Mouse (Mus musculus) thymus, adult 2 months (tissue): ENCODE measurements around the gene Olfr1346. TPM values are rescaled to one million over a fixed set of nuclear protein-coding genes. Genes with fewer than 3 reads are reported as not detected.
"Not testable (repeated sequence)": the region's sequence is repeated elsewhere in the genome, so short reads cannot be mapped to it uniquely, and the experiment has no call there.

Source experiments
- DNase-seq: peaks from one replicate; pipeline ENCODE4 v3.0.0; 2021
- H3K27ac ChIP-seq: fragments of 200-500 bp; 2 replicates; pipeline ENCODE4 v1.5.1; 2012; ENCODE audit warnings: low read length, control low read depth; ENCODE audit not compliant: control insufficient read depth, insufficient read depth
- H3K27me3 ChIP-seq: fragments of 200-500 bp; 2 replicates; pipeline ENCODE4 v1.6.1; 2012; ENCODE audit warnings: mild to moderate bottlenecking, low read length, moderate library complexity, mixed read lengths; ENCODE audit not compliant: control insufficient read depth, insufficient read depth
- H3K36me3 ChIP-seq: fragments of 200-500 bp; 2 replicates; pipeline ENCODE4 v1.6.1; 2012; ENCODE audit warnings: mild to moderate bottlenecking, low read length, moderate library complexity; ENCODE audit not compliant: control insufficient read depth, insufficient read depth
- H3K4me1 ChIP-seq: fragments of 200-500 bp; replicated peaks from 2 replicates; pipeline ENCODE4 v1.6.1; 2012; ENCODE audit warnings: low read length; ENCODE audit not compliant: control insufficient read depth, insufficient read depth
- H3K4me3 ChIP-seq: fragments of 200-500 bp; 2 replicates; pipeline ENCODE4 v1.5.1; 2012; ENCODE audit warnings: mild to moderate bottlenecking, low read length, control low read depth, moderate library complexity; ENCODE audit not compliant: control insufficient read depth, insufficient read depth
- CTCF ChIP-seq: fragments of 200-500 bp; IDR thresholded peaks from 2 replicates; pipeline ENCODE4 v1.5.1; 2012; ENCODE audit warnings: mild to moderate bottlenecking, control low read depth, low read length, moderate library complexity, borderline replicate concordance; ENCODE audit not compliant: control insufficient read depth, poor library complexity, insufficient read depth; ENCODE audit errors: extremely low read depth
- POLR2A ChIP-seq: fragments of 200-500 bp; IDR thresholded peaks from 2 replicates; pipeline ENCODE4 v1.6.1; 2012; ENCODE audit warnings: mild to moderate bottlenecking, low read length, control low read depth, moderate library complexity; ENCODE audit not compliant: control insufficient read depth, poor library complexity, insufficient read depth; ENCODE audit errors: extremely low read depth
- WGBS: fragments of 180-500 bp; shearing (Covaris S2); methylation state at CpG from one replicate; pipeline ENCODE4 v1.1.7; 2018; 5-methylcytosine and 5-hydroxymethylcytosine counted together
- polyA plus RNA-seq: library from polyadenylated mRNA; depleted of rRNA; stranded (reverse); fragments of >200 nt; gene quantifications from 2 replicates; pipeline ENCODE4 v1.2.3, GENCODE M21; 2012

The Olfr1346 gene
- polyA plus RNA-seq, 1 experiment, result not detected

- Histone ChIP-seq H3K36me3 (no peaks in the 10 kb centered on the region), H3K4me1 (no peaks in the 10 kb centered on the region), H3K4me3 (no peak within 1 kb of the TSS), H3K27ac (no peak within 1 kb of the TSS), H3K27me3 (no peaks in the 10 kb centered on the region)
- TF ChIP-seq POLR2A (no peak), CTCF (no peak)
- no peak for DNase-seq
Measured at GRCm38 (mm10) chr7:6455868-6456267, 11.0 kb upstream of the Olfr1346 start, which contains the start of gene Olfr1336. Gene Olfr1336, plus strand, starts transcription at chr7:6456168.

DNA sequence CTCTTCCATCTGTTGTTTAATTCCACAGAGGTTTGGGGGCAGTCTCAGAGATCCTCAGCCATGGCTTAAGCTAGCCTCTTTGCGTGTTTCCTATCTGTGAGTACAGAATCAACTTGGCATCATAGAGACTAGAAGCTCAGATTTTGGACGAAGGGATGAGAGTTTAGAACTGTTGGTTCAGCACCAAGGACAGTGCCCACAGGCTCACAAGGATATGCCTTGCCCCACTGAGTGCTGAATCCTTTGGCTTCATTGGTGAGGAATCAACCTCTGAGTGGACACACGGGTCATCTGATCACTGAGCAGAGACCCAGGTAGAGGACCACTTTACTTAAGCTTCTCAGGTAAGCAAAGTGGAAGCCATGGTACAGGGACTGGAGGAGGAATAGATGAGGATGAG is 10.5 kb upstream of the Olfr1346 start:
- H3K27ac ChIP-seq, result no peak overlapping the region
- H3K4me1 ChIP-seq, result no peaks in the 10 kb centered on the region
- no peak overlapping the region for H3K4me3 ChIP-seq
- H3K27me3 ChIP-seq, result no peaks in the 10 kb centered on the region
- no peak for DNase-seq
- WGBS, result 47% methylated on average over 3 of the region's 3 CpGs
- no peaks in the 10 kb centered on the region for H3K36me3 ChIP-seq
- TF ChIP-seq POLR2A (no peak), CTCF (no peak)

- not testable (repeated sequence) for H3K36me3 ChIP-seq, DNase-seq, H3K4me3 ChIP-seq, H3K27ac ChIP-seq, H3K27me3 ChIP-seq, H3K4me1 ChIP-seq
- 86% methylated on average over 2 of the region's 2 CpGs for WGBS
Measured at GRCm38 (mm10) chr7:6477633-6478032, 10.7 kb downstream of the Olfr1346 start.

GRCm38 (mm10) chr7:6486841-6487240 is 19.9 kb downstream of the Olfr1346 start, which contains the start of gene Olfr5:
Gene Olfr5, minus strand, starts transcription at chr7:6486941.
- no peaks in the 10 kb centered on the region for H3K27me3 ChIP-seq
- 18% methylated on average over 2 of the region's 2 CpGs for WGBS

DNA sequence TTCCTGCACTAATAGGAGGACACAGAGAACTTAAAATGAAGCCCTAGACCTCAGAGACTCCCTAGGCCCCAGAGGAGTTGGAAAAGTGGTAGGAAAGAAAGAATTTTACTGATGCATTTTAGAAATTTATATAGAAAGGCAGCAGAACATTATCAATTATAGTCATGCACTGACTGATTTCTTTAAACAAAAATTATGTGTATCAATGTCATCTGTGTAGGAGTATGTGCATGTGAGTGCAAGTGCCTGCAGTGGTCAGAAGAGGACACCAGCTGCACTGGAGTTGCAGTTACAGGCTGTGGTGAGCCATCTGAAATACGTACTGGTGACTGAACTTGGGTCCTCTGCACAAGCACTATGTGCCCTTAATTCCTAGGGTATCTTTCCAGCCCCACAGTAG is 32.8 kb downstream of the Olfr1346 start, which contains the start of gene Olfr1347:
TSS of gene Olfr1347 (minus strand) at position 101 of the 400 bp plus-strand sequence.
- no peaks in the 10 kb centered on the region for H3K36me3 ChIP-seq
- TF ChIP-seq CTCF (no peak), POLR2A (no peak)
- H3K27me3 ChIP-seq, result no peaks in the 10 kb centered on the region
- H3K4me1 ChIP-seq, result no peaks in the 10 kb centered on the region
- no peak within 1 kb of the TSS for H3K4me3 ChIP-seq
- no peak within 1 kb of the TSS for H3K27ac ChIP-seq
- 68% methylated on average over 1 of the region's 1 CpGs for WGBS
- DNase-seq, result no peak

More at GRCm38 (mm10) chr7:6486841-6487240, 19.9 kb downstream of the Olfr1346 start, which contains the start of gene Olfr5:
- Histone ChIP-seq H3K36me3 (no peaks in the 10 kb centered on the region), H3K4me1 (no peaks in the 10 kb centered on the region), H3K4me3 (no peak within 1 kb of the TSS), H3K27ac (no peak within 1 kb of the TSS)
- TF ChIP-seq CTCF (no peak), POLR2A (no peak)
- DNase-seq, result no peak

- H3K4me1 ChIP-seq, result no peaks in the 10 kb centered on the region
- 91% methylated on average over 1 of the region's 1 CpGs for WGBS
- no peak within 1 kb of the TSS for H3K4me3 ChIP-seq
- no peak for DNase-seq
- H3K27ac ChIP-seq, result no peak within 1 kb of the TSS
- TF ChIP-seq POLR2A, result no peak
- H3K36me3 ChIP-seq, result no peaks in the 10 kb centered on the region
- no peaks in the 10 kb centered on the region for H3K27me3 ChIP-seq
Measured at GRCm38 (mm10) chr7:6508648-6509047, 41.7 kb downstream of the Olfr1346 start, which contains the start of gene Olfr1348. Gene Olfr1348, minus strand, starts transcription at chr7:6508748.

GRCm38 (mm10) chr7:6521666-6522065 is 54.8 kb downstream of the Olfr1346 start:
- TF ChIP-seq CTCF (no peak), POLR2A (no peak)
- no peak for DNase-seq
- H3K4me1 ChIP-seq, result no peaks in the 10 kb centered on the region
- no peak overlapping the region for H3K27ac ChIP-seq
- H3K27me3 ChIP-seq, result no peaks in the 10 kb centered on the region
- H3K4me3 ChIP-seq, result no peak overlapping the region
- 37% methylated on average over 1 of the region's 1 CpGs for WGBS
- no peaks in the 10 kb centered on the region for H3K36me3 ChIP-seq
